Mouse (Mus musculus) retina, embryonic 14.5 days (tissue): ENCODE data around the gene Apobec3.
"Not testable (repeated sequence)": the region's sequence is repeated elsewhere in the genome, so short reads cannot be mapped to it uniquely, and the experiment has no call there.

ENCODE experiments used
- DNase-seq: peaks from one replicate; pipeline ENCODE4 v3.0.0-alpha.2; 2015; ENCODE audit warnings: low spot score

Gene Apobec3

DNA sequence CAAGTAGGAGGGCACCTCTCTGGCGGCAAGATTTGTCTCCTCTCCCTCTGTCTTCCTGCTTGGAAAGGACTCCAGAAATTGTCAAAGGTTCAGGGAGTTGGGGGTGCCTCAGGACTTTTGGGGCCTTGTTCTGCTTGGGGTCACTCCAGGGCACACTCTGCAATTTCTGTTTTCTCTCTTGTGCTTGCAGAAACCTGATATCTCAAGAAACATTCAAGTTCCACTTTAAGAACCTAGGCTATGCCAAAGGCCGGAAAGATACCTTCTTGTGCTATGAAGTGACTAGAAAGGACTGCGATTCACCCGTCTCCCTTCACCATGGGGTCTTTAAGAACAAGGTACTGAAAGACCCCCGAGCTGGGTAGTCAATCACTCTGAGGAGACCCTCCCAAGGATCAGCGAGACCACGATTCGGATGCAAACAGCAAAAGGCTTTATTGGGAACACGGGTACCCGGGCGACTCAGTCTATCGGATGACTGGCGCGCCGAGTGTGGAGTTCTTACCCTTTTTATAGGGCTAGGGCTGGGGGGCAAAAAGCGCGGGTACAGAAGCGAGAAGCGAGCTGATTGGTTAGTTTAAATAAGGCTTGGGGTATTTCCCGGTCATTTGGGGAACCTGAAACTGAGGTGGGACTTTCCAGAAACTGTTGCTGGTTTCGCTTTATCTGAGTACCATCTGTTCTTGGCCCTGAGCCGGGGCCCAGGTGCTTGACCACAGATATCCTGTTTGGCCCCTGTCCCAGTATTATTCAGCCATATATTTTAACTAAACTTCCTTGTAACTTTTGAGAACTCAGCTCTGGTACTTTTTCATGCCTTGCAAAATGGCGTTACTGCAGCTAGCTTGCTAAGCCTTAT, 4.0 kb downstream of the Apobec3 start:
- DNase-seq, result not testable (repeated sequence)

DNA sequence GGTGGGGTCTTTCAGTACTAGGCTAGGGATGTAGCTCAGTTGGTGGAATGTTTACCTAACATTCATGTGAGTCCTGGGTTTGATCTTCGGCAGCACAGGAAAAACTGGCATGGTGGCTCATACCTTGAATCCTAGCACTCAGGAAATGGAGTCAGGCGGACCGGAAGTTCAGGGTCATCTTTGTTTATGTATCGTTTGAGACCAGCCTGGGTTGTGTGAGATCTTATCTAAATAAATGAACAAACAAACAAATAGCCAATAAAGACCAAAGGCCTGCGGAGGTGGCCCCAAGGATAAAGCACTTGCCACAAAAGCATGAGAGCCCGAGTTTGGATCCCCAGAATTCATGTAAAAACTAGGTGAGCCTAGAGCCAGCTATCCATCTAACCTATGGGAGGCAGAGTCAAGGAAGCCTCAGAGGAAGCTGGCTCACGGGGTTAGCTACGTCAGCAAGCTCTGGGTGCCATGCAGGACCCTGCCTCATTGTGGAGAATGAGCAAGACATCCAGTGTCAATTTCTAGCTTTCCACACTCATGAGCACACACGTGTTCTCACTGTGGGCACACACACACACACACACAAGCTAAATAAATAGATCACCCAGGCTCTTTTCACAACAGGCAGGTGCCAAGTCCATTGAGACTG, 4.7 kb downstream of the Apobec3 start:
- DNase-seq, result no peak

GRCm38 (mm10) chr15:79898988-79899387, 7.5 kb downstream of the Apobec3 start:
- DNase-seq, result no peak

- DNase-seq, result no peak
These were observed 8.5 kb downstream of the Apobec3 start for GRCm38 (mm10) chr15:79899828-79900510.

- DNase-seq, result no peak
These were observed 9.3 kb downstream of the Apobec3 start for GRCm38 (mm10) chr15:79900751-79901150.

DNA sequence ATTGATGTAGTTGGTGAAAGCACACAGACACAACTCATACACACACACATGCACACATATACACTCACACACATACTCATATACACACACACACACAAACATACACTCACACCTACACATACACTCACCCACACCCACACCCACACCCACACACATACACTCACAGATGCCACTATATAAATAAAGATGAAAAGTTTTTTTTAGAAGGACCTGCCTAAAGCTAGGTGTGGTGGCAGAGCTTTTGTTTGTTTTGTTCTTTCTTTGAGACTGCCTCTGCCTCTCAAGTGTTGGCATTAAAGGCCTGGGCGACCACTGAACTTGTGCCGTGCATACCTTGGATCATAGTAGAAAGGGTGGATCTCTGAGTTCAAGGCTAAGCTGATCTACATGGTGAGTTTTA, 9.9 kb downstream of the Apobec3 start:
- no peak for DNase-seq

GRCm38 (mm10) chr15:79903081-79903480, 11.6 kb downstream of the Apobec3 start:
- DNase-seq, result not testable (repeated sequence)

- DNase-seq, result no peak
These were observed 12.5 kb downstream of the Apobec3 start for GRCm38 (mm10) chr15:79903963-79904362.

GRCm38 (mm10) chr15:79904678-79905077, 13.2 kb downstream of the Apobec3 start:
- not testable (repeated sequence) for DNase-seq

GRCm38 (mm10) chr15:79905211-79905610, 13.8 kb downstream of the Apobec3 start:
- no peak for DNase-seq

- no peak for DNase-seq
These were observed 15.4 kb downstream of the Apobec3 start for GRCm38 (mm10) chr15:79906855-79907254.

DNA sequence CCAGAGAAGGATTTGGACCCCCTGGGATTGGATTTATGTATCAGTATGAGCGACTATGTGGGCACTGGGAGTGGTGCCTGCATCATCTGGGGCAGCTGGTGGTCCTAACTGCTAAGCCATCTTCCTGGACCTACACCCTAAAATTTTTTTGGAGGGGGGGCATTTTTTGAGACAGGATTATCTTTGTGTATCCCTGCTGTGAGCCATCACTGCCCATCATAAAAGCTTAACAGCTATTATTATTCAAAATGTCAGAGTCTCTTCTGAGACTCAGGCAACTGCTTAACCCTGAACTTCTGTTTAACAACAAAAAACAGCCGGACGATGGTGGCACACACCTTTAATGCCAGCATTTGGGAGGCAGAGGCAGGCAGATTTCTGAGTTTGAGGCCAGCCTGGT, 17.5 kb downstream of the Apobec3 start:
- not testable (repeated sequence) for DNase-seq

- not testable (repeated sequence) for DNase-seq
These were observed 19.4 kb downstream of the Apobec3 start for GRCm38 (mm10) chr15:79910812-79911211.

DNA sequence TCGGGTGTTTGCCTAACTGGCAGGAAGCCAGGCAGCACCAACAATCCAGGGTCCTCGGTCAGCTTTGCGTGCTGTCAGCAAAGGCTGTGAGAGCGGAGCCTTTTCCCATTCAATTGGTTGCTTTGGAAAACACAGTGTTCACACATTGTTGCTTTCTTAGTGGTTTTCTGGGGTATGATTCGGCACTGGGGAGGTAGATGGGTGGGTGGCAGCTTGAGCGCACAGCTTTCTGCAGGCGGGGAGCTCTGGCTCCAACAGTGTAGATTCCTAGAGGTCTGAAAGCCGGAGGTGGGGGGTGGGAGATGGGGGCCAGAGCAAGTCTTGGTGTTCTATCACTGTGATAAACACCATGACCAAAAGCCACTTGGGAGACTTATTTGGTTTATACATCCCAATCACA, 19.9 kb downstream of the Apobec3 start:
- DNase-seq, result no peak

DNA sequence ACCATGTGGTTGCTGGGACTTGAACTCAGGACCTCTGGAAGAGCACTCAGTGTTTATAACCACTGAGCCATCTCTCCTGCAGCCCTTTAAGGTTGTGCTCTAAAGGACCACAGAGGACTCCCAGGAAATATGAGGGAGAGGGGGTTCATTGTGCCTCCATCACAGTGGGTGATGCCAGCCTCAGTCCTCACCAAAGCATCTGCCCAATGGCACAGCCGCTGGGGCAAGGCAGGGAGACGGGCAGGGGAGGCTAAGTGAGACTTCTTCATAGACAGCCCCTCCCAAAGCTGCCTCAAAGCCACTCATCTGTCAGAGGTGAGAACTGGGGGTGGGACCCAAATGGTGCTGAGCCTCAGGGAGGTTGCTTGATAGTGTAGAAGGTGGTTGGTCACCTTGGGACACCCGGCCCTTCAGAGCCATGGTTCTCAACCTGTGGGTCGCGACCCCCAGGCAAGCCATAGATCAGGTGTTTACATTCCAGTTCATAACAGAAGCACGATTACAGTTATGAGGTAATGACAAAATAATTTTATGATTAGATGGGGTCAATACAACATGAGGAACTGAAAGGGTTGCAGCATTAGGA, 22.4 kb downstream of the Apobec3 start:
- no peak for DNase-seq

- no peak for DNase-seq
These were observed 22.9 kb downstream of the Apobec3 start for GRCm38 (mm10) chr15:79914357-79914756.

DNA sequence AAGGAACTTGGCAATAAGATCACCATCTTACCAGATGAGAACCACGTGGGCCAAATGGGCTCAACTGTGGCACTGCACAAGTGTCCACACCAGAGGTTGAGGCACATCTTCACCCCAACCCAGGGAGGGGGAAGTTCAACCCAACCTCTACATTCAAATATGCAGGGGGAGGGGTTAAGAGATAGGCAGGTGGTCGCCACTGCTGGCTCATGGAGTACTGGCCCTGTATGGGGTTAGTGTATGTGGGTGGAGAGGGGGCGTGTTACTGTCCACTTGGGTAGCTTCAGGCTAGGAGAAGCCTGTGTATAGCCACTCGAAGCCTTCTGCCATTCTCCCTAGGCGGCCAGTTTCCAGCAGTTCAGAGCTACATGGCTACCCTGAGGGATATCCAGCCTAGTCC, 24.7 kb downstream of the Apobec3 start:
- no peak for DNase-seq

GRCm38 (mm10) chr15:79917111-79917720, 25.8 kb downstream of the Apobec3 start:
- no peak for DNase-seq

GRCm38 (mm10) chr15:79918485-79918884, 27.0 kb downstream of the Apobec3 start:
- DNase-seq, result no peak

GRCm38 (mm10) chr15:79919787-79920186, 28.3 kb downstream of the Apobec3 start:
- DNase-seq, result no peak

GRCm38 (mm10) chr15:79926856-79927416, 35.5 kb downstream of the Apobec3 start:
- DNase-seq, result no peak
